Comparison of ENCODE assay signal across 15 mouse cellular contexts in the genomic region with DNA sequence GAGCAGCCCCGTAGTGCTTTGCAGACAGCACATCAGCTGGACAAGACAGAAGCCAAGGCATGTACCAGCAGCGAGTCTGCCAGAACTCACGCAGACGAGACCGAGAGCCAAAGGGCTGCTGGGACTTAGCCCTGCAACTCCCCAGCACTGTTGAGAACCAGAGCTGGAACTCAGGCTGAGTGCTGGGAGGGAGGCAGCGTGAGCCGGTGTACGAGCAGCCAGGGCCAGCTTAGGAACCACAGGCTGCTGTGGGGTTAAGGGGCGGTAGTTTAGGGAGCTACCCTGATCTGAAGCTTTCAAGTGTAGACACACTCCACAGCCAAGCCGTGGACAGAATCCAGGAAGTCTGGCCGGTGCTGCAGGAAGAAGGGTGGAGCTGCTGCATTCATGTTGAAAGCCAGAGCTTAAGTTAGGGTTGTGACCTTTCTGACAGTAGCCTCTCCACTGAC. TPM values are rescaled to one million over a fixed set of nuclear protein-coding genes. Genes with fewer than 3 reads are reported as not detected.
DNase-seq lines count a peak whose midpoint lies in the region; TF ChIP-seq lines count a peak whose summit lies in the region.
"Had no signal": no experiment of that assay in that cellular context is flagged by ENCODE, and none has a peak within 500 bp of the region (broad histone marks: within the 10 kb centered on the region; RNA-seq: fewer than 3 reads in every experiment).

No protein-coding gene starts in this region.

- H3K27ac ChIP-seq in gastrocnemius, adult 2 months = peak overlapping the region; percentile 67
- H3K27ac ChIP-seq: embryonic facial prominence, embryonic 10.5 days; forebrain, embryonic 15.5 days; liver, embryonic 12.5 days had no signal

- DNase-seq in cerebellum, postnatal 14 days = peak; percentile 52 to 61
- no peak for DNase-seq in cerebellum, adult 9-11 months
- DNase-seq in kidney, postnatal 25 days = peak; percentile 54 to 65
- DNase-seq in kidney, postnatal 10 days = no peak
- peak; percentile 83 for DNase-seq in gastrocnemius, adult 2 months
- DNase-seq in heart, postnatal 36 days = peak; percentile 50 to 64
- no peak for DNase-seq in left cerebral cortex, postnatal 10 days (ENCODE audit: extremely low spot score in 1 of 2, low spot score in 2 of 2)
- DNase-seq: left cerebral cortex, postnatal 4 days; retina, postnatal 1 day had no signal

- intact Hi-C loops in gastrocnemius, adult 2 months (cut with DNase I) = no loop called here
- intact Hi-C loops in heart, postnatal 36 days (cut with DNase I) = no loop called here
- intact Hi-C loops in left cerebral cortex, postnatal 10 days (cut with DNase I) = no loop called here

- TF ChIP-seq CTCF in gastrocnemius, adult 2 months (IDR thresholded peaks at IDR 0.05) = no peak

- peak overlapping the region; percentile 30 for H3K4me3 ChIP-seq in gastrocnemius, adult 2 months
- H3K4me3 ChIP-seq: embryonic facial prominence, embryonic 10.5 days; erythroblast, embryonic 14.5 days; forebrain, embryonic 15.5 days; liver, embryonic 12.5 days had no signal

RNA-seq across cellular contexts. Expression of a gene that starts 10.3 kb away (rescaled TPM):
- total RNA-seq in gastrocnemius, adult 2 months (2021) = 10 to 100 TPM; 33.8 to 43.6 TPM
- 10 to 100 TPM; 40.9 to 42.8 TPM for total RNA-seq in heart, postnatal 36 days (2021)
- 10 to 100 TPM; 30.6 to 31.9 TPM for total RNA-seq in left cerebral cortex, postnatal 10 days (2021)

RNA-seq across cellular contexts. Expression of a gene that starts 13.5 kb away (rescaled TPM):
- not detected for total RNA-seq in gastrocnemius, adult 2 months (2021)
- not detected for total RNA-seq in heart, postnatal 36 days (2021)
- total RNA-seq in left cerebral cortex, postnatal 10 days (2021) = 10 to 100 TPM; 33.3 to 61.6 TPM
- total RNA-seq: megakaryocyte-erythroid progenitor cell, adult 5-6 weeks; monocyte, adult 5-6 weeks had no signal

RNA-seq across cellular contexts. Expression of a gene that starts 45.8 kb away (rescaled TPM):
- total RNA-seq in gastrocnemius, adult 2 months (2021) = 1 to 10 TPM; 1.1 to 2.5 TPM
- total RNA-seq in heart, postnatal 36 days (2021) = 1 to 10 TPM; 5.1 to 6.0 TPM
- under 1 TPM; 0.61 to 0.99 TPM for total RNA-seq in left cerebral cortex, postnatal 10 days (2021)

Comparison
In these comparisons a context has a peak if more than half of its experiments do, and no peak if none do; other contexts are left out.
1. DNase-seq: peak in cerebellum, postnatal 14 days (2 of 2), kidney, postnatal 25 days (2 of 2), gastrocnemius, adult 2 months (single experiment) and heart, postnatal 36 days (2 of 2); none in cerebellum, adult 9-11 months (single experiment), kidney, postnatal 10 days (single experiment) and left cerebral cortex, postnatal 10 days (0 of 2).
2. RNA of a gene that starts 13.5 kb away (total RNA-seq): 33.3 to 61.6 TPM in left cerebral cortex, postnatal 10 days; not detected in gastrocnemius, adult 2 months and not detected in heart, postnatal 36 days; every median in the first group is over 10 times any median in the second.